Mouse (Mus musculus) midbrain, embryonic 14.5 days (tissue): ENCODE measurements around the gene Scarf2. TPM values are rescaled to one million over a fixed set of nuclear protein-coding genes. Genes with fewer than 3 reads are reported as not detected.

Source experiments
- polyA plus RNA-seq: library from polyadenylated mRNA; unstranded; fragments of >200 nt; fragmentation: Nextera tagmentation; extraction: Ambion mirVana; gene quantifications from 2 replicates; pipeline ENCODE4 v1.2.1, GENCODE M21; 2014

Gene Scarf2
- polyA plus RNA-seq, 1 experiment from 2014 or later = 1.0 TPM

Other genes with a start within 250 kb of the Scarf2 start
- 0.66 and 0.95 TPM in 2 replicates for gene Lrrc74b, start 236.0 kb upstream of the Scarf2 start, polyA plus RNA-seq
- gene P2rx6, start 235.4 kb upstream of the Scarf2 start, polyA plus RNA-seq = 1.5 and 1.9 TPM in 2 replicates
- 25.0 and 32.4 TPM in 2 replicates for gene Slc7a4, start 214.1 kb upstream of the Scarf2 start, polyA plus RNA-seq
- gene Smpd4, start 177.9 kb upstream of the Scarf2 start, polyA plus RNA-seq = 29.1 and 29.3 TPM in 2 replicates
- gene Ccdc74a, start 150.8 kb upstream of the Scarf2 start, polyA plus RNA-seq = 9.4 and 9.6 TPM in 2 replicates
- 37.2 and 39.8 TPM in 2 replicates for gene Med15, start 64.4 kb upstream of the Scarf2 start, polyA plus RNA-seq
- gene Klhl22, start 37.7 kb upstream of the Scarf2 start, polyA plus RNA-seq = 75.5 and 75.6 TPM in 2 replicates
- 2.4 and 5.3 TPM in 2 replicates for gene B830017H08Rik, start 35.8 kb downstream of the Scarf2 start, polyA plus RNA-seq
- 3.8 and 3.9 TPM in 2 replicates for gene Car15, start 41.1 kb downstream of the Scarf2 start, polyA plus RNA-seq
- 0.54 and 0.55 TPM in 2 replicates for gene Gm20518, start 94.4 kb downstream of the Scarf2 start, polyA plus RNA-seq
- 0.08 and 0.09 TPM in 2 replicates for gene Tssk1, start 96.9 kb downstream of the Scarf2 start, polyA plus RNA-seq
- 104 and 108 TPM in 2 replicates for gene Dgcr2, start 101.3 kb downstream of the Scarf2 start, polyA plus RNA-seq
- not detected in 2 replicates for gene Tssk2, start 101.4 kb downstream of the Scarf2 start, polyA plus RNA-seq
- gene Ess2, start 114.1 kb downstream of the Scarf2 start, polyA plus RNA-seq = 44.1 and 44.6 TPM in 2 replicates
- gene Gsc2, start 117.8 kb downstream of the Scarf2 start, polyA plus RNA-seq = 0.84 and 0.93 TPM in 2 replicates
- 145 and 157 TPM in 2 replicates for gene Slc25a1, start 130.9 kb downstream of the Scarf2 start, polyA plus RNA-seq
- not detected in 2 replicates for gene Vpreb2, start 183.1 kb downstream of the Scarf2 start, polyA plus RNA-seq